Mouse (Mus musculus): ENCODE data around the gene H60b. TPM values are rescaled to one million over a fixed set of nuclear protein-coding genes. Genes with fewer than 3 reads are reported as not detected.

The H60b gene
- total RNA-seq, 1 experiment from 2014 or later, result 1.3 TPM

Other genes with a start within 250 kb of the H60b start
- not detected in 2 replicates for gene 4930444G20Rik, start 90.5 kb upstream of the H60b start, total RNA-seq (2017)
- gene E030030I06Rik, start 9.3 kb upstream of the H60b start, total RNA-seq (2017), result 27.4 and 38.9 TPM in 2 replicates
- gene Raet1e, start within 50 bp of the H60b start, total RNA-seq (2017), result not detected in 2 replicates
- 0.61 and 1.2 TPM in 2 replicates for gene Raet1d, start 202.0 kb downstream of the H60b start, total RNA-seq (2017)

Data from neutrophil, adult 5-6 weeks (primary cell).